Mouse (Mus musculus): ENCODE data around the gene Sart1.
"Not testable (repeated sequence)": the region's sequence is repeated elsewhere in the genome, so short reads cannot be mapped to it uniquely, and the experiment has no call there.

Gene Sart1

GRCm38 (mm10) chr19:5370932-5371331 is 17.6 kb downstream of the Sart1 start:
- no peak for DNase-seq (ENCODE audit: low spot score in 2 of 2)

- no peak for DNase-seq (ENCODE audit: low spot score in 2 of 2)
These were observed 21.0 kb downstream of the Sart1 start for GRCm38 (mm10) chr19:5367455-5367854.

- no peak for DNase-seq (ENCODE audit: low spot score in 2 of 2)
These were observed 21.5 kb downstream of the Sart1 start, which contains the start of gene Banf1 for GRCm38 (mm10) chr19:5367053-5367359. Gene Banf1 (minus strand): TSS chr19:5367168.

- DNase-seq (ENCODE audit: low spot score in 2 of 2), result peak; percentile 82 to 90
These were observed 22.1 kb downstream of the Sart1 start, which contains the start of gene Eif1ad for GRCm38 (mm10) chr19:5366175-5367052. Gene Eif1ad (plus strand): TSS chr19:5366741.

- no peak for DNase-seq (ENCODE audit: low spot score in 2 of 2)
These were observed 22.8 kb downstream of the Sart1 start for GRCm38 (mm10) chr19:5365751-5366150.

- no peak for DNase-seq (ENCODE audit: low spot score in 2 of 2)
These were observed 24.4 kb downstream of the Sart1 start for GRCm38 (mm10) chr19:5364124-5364523.

- DNase-seq (ENCODE audit: low spot score in 2 of 2), result no peak
These were observed 26.3 kb downstream of the Sart1 start for GRCm38 (mm10) chr19:5362186-5362585.

- DNase-seq (ENCODE audit: low spot score in 2 of 2), result no peak
These were observed 32.4 kb downstream of the Sart1 start for GRCm38 (mm10) chr19:5356080-5356479.

GRCm38 (mm10) chr19:5353609-5354008 is 34.9 kb downstream of the Sart1 start:
- no peak for DNase-seq (ENCODE audit: low spot score in 2 of 2)

GRCm38 (mm10) chr19:5349502-5349873 is 39.0 kb downstream of the Sart1 start, which contains the start of gene Cst6:
Gene Cst6 (minus strand): TSS chr19:5349574.
- DNase-seq (ENCODE audit: low spot score in 2 of 2), result not testable (repeated sequence)

GRCm38 (mm10) chr19:5348526-5349501 is 39.7 kb downstream of the Sart1 start:
- no peak for DNase-seq (ENCODE audit: low spot score in 2 of 2)

- no peak for DNase-seq (ENCODE audit: low spot score in 2 of 2)
These were observed 40.4 kb downstream of the Sart1 start for GRCm38 (mm10) chr19:5348064-5348463.

- DNase-seq (ENCODE audit: low spot score in 2 of 2), result no peak
These were observed 43.0 kb downstream of the Sart1 start for GRCm38 (mm10) chr19:5345297-5346131.

GRCm38 (mm10) chr19:5341360-5341759 is 47.1 kb downstream of the Sart1 start:
- DNase-seq (ENCODE audit: low spot score in 2 of 2), result no peak

GRCm38 (mm10) chr19:5337975-5338374 is 50.5 kb downstream of the Sart1 start:
- peak; percentile 44 to 69 for DNase-seq (ENCODE audit: low spot score in 2 of 2)

- no peak for DNase-seq (ENCODE audit: low spot score in 2 of 2)
These were observed 53.1 kb downstream of the Sart1 start, which contains the start of gene Catsper1 for GRCm38 (mm10) chr19:5335441-5335840. Gene Catsper1 (plus strand): TSS chr19:5335741.

- DNase-seq (ENCODE audit: low spot score in 2 of 2), result no peak
These were observed 53.8 kb downstream of the Sart1 start for GRCm38 (mm10) chr19:5334741-5335140.

GRCm38 (mm10) chr19:5327970-5328369 is 60.5 kb downstream of the Sart1 start:
- DNase-seq (ENCODE audit: low spot score in 2 of 2), result no peak
